Mouse (Mus musculus) liver, adult 2 months (tissue): ENCODE measurements around the gene Pde4d.

Experiments
- CTCF ChIP-seq: fragments of 200-500 bp; IDR thresholded peaks from 2 replicates; pipeline ENCODE4 v1.5.1; 2011; ENCODE audit warnings: low read depth, low read length, control low read depth
- POLR2A ChIP-seq: fragments of 200-500 bp; IDR thresholded peaks from 2 replicates; pipeline ENCODE4 v1.6.1; 2011; ENCODE audit warnings: low read length, control low read depth; ENCODE audit not compliant: insufficient read depth; ENCODE audit errors: extremely low read depth

- no peak for TF ChIP-seq CTCF
- TF ChIP-seq POLR2A, result no peak
Measured at GRCm38 (mm10) chr13:109136405-109136804, 686.7 kb downstream of the Pde4d start.
